Mouse (Mus musculus) lung, postnatal 4 days (tissue): ENCODE results near the gene Prkcq.

Experiments
- DNase-seq, 2 experiments: peaks; one replicate each; pipeline ENCODE4 v3.0.0; 2021

The Prkcq gene

DNA sequence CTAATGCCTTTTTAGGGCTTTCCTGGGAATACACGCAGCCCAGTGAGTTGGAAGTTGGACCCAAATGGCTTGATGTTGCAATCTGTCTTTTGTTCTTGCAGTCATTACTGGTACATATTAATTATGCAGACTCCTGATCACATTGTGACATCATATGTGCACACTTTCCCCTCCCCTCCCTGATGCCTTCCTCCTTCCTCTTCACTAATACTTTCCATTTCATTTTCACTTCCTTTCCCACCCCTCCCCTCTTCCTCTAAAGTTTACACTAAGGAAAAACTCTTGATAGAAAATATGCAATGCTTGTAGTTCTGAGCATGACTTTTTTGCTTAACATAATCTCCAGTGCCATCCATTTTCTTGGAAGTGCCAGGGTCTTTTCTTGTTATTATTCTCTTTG, 16.4 kb downstream of the Prkcq start:
- no peak for DNase-seq

DNA sequence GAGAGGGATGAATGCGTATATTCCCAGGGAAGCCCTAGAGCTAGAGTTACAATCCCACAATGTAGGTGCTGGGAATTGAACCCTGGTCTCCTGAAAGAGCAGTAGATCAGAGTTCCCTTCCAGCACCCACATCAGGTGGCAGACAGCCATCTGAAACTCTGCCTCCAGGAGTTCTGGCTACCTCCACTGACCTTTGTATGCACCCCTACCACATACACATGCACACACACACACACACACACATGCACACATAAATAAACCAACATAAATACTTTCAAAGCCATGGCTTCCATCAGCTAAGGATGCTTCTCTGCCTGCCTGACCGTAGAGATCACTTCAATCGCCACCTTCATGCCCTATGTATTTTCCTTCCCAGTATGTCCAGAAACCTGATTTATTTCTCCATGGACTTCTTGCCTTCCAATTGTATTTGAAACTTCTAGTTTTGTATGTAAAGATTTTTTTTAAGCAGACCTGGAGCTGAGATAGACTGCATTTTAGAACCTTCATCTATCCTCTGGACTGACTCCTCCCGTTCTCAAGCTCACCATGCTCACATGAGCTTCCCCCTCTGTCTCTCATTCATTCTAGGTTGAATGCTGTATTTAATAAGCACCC, 17.4 kb downstream of the Prkcq start:
- no peak for DNase-seq

DNA sequence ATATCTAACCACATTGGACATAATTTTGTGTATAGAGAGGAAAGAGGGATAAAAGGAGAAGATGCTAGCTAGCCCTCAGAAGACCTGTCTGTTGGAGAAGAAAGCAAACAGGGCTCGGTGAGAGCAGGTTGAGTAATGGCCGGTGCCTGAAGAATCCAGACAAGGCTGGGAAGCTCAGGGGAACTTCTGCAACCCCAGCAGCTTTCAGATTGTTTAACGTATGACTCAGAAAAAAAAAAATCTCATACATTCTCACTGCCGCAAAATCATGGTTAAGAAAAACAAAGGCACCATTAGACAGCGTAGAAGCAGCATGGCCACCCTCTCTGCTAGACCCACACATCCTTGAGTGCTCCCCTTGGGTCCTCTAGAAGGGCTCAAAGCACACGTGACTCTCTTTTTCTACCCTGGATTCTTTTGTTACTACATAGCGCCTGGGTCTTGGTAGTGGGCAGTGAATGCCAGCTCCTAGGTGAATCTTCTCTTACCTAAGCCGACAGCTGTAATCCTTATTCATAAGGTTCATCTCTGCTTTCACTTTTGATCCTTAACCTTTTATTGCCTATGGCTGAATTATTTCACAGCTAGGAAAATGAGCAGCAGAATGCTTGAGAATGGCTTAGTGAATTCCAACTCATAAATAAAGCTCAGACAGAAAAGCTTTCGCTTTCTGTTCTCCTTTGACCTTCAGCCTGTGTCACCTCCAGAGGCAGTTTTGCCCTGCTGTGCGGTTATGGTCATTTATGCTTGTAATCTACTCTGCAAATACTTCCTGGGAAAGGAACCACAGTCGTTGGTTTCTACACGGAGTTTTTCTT, 20.6 kb downstream of the Prkcq start:
- DNase-seq: no peak

DNA sequence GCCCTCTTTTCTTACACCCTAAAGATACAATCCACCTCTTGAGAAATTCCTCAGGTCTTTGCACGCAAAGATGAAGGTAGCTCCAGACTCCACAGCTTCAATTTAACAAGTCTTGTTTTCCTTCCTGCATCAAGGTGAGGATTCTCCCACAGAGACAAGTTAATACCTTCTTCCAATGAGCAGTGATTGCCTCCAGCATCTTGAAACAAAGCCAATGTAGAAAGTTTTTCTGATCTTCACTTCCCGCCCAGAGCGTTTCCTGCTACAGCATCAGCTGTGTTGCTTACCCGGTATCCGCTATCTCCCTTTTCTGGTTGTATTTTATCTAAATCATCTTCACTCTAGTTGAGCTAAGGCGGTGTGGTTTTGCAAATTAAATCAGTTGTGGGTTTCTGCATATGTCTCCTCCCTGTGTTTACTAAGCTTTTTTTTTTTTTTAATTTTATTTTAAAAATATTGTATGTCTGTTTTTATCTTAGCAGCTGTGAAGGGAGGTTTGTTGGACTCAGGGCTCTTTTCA, 21.3 kb downstream of the Prkcq start:
- DNase-seq: no peak

DNA sequence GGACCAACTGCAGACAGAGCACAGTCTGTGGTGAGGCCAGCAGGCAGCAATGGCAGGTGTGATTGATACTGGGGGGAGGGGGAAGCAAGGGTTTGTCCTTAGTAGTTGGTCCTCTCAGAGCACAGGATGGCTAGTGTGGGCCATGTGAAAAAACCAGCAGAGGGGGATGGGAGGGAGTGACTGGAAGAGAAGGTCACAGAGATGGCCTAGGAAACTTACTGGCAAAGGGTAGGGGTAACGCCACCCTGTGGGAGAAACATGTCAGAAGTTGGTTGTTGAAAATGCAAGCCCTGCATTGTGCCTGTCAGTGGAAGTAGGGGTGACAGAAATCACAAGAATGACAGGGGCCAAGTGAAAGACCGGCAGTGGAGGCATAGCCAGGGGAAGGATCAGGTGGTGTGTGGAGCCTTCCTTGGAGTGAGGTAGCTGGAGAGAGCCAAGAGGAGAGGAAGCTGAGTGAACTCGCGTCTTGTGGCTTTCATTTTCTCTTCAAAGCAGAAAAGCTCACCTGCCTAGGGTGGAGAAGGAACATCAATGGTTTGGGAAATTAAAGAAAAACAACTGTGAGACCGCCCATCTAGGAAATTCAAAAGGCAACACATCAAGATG, 22.9 kb downstream of the Prkcq start:
- DNase-seq: no peak

DNA sequence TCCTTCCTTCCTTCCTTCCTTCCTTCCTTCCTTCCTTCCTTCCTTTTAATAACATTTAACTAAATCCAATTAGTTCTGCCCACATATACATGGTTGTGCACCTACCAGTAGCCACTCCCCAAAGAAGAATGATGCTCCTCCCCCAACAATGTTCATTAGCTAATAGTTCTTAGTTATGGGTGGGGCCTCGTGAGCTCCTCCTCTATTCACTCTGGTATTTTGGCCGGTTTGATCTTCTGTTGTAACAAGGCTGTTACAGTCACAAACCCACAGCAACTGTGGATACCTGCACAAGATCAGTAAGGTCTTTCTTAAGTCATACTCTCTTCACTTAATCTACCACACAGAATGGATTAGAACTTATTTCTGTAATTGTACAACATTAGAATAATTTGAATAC, 24.2 kb downstream of the Prkcq start:
- no peak for DNase-seq

DNA sequence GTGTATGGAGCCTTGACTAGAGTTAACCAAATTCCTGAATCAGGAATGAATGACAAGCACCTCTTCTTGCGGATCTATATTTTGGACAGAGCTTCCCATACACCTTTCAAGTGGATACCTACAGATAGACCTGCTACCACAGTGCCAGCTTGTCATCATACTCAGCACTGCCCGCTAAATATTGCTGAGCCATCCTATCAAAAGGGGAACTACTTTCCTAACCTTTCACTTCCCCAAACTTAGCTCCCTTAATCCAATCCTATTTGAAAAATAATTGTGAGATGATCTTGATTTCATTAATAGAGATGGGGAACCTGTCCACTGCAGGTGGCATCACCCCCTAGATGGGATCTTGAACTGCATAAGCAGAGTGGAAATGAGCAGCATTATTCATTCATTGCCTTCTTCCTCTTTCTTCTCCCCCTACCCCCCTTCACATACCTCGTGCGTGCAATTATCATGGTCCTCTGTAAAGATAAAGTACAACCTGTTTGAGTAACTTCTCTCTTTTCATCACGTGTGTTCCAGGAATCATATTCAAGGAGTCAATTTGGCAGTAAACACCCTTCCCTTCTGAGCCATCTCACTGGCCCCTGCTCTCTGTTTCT, 25.1 kb downstream of the Prkcq start:
- DNase-seq: no peak

DNA sequence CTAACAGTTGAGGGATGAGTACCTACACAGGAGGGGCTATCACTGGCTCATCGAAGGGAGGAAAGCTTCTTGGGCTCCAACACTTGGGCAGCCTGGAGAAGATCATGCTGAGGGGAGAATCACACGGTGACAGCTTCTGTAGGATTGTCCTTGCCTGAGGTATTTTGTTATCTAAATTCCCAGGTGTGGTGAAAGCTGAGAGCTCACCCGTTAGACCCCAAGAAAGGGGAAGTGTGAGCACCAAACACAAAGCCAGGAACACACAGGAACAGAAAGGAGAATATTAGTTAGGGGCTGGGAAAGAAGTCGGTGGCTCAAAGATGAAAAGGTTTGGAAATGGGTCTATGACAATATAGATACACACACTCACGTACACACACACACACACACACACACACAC, 27.7 kb downstream of the Prkcq start:
- DNase-seq: no peak

DNA sequence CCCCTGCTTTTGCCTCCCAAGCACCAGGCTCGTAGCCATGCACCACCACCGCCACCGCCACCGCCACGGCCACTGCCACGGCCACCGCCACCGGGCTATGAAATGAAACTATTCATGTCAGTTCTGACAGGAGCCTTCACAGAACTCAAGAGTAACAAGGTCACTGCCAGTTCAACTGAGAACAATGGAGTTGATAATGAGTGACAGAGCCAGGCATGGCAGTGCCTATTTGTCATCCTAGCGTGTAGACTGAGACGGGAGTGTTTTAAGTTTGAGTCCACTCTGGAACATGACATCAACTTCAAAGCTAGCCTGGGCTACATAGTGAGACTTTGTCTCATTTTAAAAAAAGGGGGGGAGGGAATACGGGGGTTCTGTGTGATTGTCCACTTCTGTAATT, 30.9 kb downstream of the Prkcq start:
- no peak for DNase-seq

DNA sequence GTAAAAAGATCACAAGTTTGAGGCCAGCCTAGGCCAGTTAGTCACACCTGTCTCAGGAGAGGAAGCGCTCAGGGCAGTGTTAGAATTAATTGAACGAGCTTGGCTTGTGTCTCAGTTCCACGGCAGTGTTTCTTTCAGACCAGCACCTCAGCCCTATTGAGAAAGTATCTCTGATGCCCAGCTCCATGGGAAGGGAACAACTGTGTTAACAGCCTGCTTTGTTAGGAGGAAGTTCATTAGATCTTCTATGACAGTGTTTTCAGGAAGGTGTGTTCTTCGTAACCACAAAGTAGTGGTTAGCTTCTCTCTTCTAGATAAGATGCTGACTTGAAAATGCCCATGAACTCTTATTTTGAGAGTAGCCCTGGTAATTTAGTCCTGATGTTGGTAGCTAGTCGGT, 31.4 kb downstream of the Prkcq start:
- DNase-seq: no peak

DNA sequence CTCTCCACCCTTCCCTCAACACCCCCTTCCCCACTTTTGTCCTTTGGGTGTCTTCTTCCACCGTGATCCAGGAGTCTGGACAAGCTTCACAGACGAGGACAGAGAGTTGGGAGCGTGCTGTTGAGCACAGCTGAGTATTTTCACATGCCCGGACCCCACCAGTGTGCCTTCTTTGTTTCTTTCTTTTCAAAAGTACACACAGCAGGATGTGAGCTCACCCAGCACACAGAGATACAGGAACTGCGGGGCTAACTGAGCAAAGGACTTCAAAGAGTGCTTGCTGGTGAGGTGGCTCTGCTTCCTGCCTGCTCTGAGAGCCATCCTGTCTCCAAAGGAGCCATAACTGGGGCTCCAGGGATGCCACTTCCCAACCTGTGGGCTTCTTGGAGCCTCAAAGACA, 32.3 kb downstream of the Prkcq start:
- peak in 1 of 2 experiments; percentile 23 for DNase-seq

DNA sequence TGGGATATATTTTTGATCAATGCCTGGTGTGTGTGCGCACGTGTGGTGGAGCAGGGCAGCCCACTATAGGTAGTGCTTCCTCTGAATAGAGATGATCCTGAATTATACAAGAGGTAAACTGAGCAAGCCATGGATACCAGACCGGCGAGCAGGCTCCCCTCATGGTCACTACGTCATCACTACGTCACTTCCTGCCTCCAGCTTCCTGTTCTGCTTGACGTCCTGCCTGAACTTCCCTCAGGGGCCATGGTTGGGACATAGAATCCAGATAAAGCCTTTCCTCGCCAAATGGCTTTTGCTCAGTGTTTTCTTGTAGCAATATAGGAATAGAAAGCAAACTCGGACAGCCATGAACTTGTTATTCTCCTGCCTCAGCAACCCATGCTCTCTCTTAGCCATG, 33.1 kb downstream of the Prkcq start:
- DNase-seq: no peak

DNA sequence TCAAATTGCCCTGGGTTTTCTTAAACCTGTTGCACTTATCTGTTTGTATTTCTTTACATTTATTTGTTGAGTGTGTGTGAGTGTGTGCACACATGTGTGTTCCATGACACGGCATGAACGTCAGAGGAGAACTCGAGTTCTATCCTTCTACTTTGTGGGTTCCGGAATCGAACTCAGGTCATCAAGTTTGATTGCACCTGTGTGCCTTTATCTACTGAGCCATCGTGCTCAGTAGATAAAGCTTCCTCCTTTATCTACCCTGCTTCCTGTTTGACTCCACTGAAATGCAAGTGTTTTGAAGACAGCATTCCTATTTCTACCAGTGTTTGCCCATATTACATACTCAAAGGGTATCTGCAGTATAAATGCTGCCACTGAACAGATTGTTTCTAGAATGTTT, 33.8 kb downstream of the Prkcq start:
- DNase-seq: no peak

DNA sequence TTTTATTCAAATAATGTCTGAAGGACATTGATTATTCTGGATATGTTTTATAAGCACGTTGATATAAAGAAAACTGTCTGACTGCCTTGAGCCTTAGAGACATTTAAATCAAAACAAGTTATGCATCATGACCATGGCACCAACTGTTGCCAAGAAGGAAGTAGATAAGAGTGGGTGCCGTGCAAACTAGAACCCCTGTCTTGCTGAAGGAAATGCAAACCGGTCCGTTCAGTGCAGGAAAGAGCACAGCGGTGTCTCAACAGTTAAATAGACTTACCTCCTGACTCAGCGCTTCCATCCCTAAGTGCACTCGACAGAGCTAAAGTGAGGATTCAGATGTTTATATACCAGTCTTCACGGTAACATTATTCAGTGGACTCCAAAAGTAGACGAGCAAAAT, 36.4 kb downstream of the Prkcq start:
- DNase-seq: no peak

DNA sequence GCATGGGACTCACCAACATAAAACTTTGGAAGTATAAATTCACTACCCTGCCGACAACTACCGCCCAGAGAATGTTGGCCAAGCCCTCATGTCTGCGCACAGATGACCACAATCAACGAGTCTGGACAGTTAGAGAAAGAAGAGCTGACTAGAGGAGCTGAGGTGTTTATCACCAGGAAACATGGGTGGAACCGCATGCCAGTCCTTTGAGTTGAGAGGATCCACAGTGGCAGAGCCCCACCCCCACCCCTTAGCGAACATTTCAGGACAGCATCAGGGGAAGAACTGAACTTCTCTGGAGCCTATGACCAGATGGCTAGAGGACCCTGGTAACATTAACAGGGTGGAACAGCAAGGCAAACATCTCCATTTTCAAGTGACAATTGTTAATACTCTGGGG, 37.4 kb downstream of the Prkcq start:
- no peak for DNase-seq

DNA sequence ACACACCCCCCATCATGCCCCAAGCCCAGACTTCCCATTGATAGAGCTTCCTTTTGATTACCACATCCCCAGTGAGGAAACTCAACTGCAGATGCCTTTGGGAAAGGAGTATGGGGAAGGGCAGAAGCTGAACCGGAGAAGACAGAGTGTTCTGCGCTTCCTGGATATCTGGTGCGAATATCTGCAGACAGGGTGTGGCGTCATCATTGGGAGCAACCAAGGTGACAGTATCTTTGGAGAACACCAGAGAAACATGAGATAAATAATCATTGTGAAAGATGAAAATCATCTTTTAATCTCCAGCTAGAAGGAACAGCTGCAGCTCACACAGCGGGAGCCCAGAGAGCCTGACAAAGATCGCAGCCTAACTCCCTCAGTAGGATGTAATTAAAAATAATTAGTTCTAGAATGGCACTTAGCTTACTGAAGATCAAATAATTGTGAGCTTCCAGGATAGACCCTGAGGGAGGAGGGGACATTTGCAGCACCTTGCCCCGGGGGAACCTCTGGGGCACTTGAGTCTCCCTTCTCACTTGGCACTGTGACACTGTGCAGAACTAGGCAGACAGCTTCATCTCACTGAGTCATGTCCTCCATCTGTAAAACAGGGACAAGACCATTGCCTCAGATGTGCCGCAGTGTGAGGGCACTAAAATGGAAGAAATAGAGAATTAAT, 38.5 kb downstream of the Prkcq start:
- no peak for DNase-seq

DNA sequence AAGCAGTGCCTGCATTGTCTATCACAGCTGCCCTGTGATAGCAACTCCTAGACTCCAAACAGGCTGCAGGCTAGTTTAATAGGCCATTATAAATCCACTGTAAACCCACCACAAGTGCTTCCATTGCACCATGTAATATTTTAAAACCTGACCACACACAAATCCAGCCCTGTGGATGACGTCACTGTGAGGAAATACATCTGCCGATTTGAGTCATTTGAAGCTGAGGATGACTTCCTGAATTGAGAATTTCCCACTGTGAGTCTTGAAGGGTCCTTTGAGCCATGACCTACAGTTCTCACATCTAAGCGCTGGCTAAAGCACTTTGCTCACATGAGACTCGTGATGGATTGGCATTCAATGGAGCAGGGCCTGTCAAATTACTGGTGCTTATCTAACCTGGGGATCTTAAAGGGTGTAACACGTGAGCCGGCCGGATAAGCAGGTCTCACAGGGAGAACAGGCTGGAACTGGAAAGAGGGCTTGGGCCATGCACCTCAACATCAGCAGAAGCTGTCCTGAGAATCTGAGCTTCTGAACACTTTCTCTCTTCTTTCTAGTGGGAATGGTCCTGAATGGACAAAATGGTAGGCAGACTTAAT, 40.2 kb downstream of the Prkcq start:
- no peak for DNase-seq

DNA sequence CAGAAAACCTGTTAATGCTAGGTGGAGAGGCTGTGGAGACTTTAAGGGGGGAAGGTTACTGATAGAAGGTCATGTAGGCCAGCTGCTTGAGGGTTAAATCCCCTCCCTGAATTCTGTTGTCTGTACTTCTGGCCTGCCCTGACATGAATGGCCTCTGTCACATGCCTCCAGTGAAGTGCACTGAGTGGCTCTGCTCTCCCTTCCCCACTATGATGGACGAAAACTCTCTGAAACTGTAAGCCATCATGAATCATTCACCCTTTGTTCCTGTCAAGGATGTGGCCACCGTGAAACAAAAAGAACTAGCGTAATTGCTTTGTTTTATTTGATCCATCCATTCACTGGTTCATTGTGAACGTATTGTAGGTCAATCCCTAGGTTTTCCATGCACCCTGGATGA, 44.5 kb downstream of the Prkcq start:
- DNase-seq: no peak

DNA sequence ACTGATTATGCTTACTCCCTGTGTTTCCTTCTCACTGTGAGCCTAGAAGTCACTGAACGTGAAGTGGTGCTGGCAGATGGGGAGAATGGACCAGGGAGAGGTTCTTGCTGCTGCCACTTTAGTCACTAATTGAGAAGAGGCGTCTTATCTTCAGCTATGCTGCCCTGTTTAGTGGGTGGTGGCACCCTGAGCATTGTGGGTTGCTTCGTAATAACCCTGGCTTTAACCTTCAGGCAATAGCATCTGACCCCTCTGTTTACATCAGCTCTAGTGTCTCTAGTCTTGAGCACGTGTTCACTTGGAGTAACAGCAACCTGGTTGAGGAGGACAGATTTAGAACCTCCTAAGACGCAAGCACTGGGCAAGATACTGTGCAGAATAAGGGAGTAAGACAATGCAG, 44.9 kb downstream of the Prkcq start:
- DNase-seq: no peak

DNA sequence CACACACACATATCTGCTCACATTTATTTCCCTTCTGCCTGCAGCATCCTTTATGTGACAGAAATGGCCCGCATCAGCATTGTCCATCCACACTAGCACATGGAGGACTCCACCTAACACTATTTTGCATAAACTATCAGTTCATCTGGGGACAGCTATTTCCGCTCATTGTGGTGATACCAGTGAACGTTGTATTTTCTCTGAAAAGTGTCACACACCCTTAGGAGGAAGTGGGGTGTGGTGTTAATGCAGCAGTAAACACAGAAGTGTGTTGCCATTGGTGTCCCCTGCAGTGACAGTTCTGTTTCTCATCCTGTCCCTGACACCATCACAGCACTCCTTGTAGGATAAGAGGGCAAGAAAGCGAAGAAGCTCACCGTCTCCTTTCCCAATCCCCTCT, 46.2 kb downstream of the Prkcq start:
- DNase-seq: peak in 1 of 2 experiments; percentile 27

DNA sequence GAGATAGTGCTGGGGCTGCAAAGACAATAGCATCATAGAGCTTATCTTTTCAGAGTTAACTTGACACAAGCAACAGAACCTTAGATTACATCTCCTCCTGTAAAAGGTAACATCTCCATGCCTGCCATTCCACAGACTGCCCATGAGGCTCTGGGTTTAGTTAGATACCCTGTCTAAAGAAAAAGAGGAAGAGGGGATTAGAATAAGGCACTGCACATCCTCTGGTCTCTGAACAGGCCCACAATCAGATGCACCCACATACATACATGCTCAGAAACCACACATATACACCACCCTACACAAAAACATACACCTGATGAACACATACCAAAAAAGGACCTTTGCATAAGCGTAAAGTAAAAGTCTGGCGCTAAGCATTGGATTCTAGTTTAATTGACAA, 47.4 kb downstream of the Prkcq start:
- no peak for DNase-seq

DNA sequence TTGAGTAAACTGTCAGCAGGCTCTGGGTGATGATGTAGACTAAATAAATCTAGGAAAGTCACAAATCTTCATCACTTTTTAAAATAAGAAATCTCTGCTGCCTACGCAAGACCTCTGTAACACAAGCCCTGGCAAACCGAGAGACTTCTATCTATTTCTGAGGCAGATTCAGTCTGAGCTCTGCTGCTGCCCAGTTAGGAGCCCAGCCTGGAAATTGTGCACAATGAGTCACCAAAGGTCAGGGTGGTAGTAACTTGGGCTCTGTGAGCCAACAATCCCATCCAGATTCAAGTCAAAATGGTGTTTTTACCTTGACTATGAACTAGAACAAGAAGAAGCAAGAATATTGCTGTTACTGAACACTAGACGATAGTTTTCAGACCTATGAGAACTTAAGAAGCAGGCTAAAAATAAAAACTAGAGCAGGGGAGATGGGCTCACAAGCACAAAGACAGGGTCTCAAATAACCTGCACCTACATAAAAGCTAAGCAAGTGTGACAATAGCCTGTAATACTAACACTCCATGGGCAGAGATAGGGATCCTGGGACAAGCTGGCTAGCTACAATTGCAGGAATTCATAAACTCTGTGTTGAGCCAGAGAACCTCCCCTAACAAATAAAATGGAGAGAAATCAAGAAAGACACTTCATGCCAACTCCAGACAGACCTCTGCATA, 53.0 kb downstream of the Prkcq start:
- DNase-seq: no peak
